Mouse (Mus musculus) embryonic fibroblast, embryonic 13.5 days (primary cell): ENCODE measurements around the gene Tagln. TPM values are rescaled to one million over a fixed set of nuclear protein-coding genes. Genes with fewer than 3 reads are reported as not detected.

Experiments used
- H3K27ac ChIP-seq: 2 replicates; pipeline ENCODE4 v1.5.1; 2012; ENCODE audit warnings: low read length, control low read depth, inconsistent platforms; ENCODE audit not compliant: insufficient read depth
- H3K4me1 ChIP-seq: 2 replicates; pipeline ENCODE4 v1.6.1; 2011; ENCODE audit warnings: low read length; ENCODE audit not compliant: control insufficient read depth, insufficient read depth
- H3K4me3 ChIP-seq: 2 replicates; pipeline ENCODE4 v1.5.1; 2011; ENCODE audit warnings: mild to moderate bottlenecking, control low read depth, low read length; ENCODE audit not compliant: insufficient read depth
- CTCF ChIP-seq: IDR thresholded peaks from 2 replicates; pipeline ENCODE4 v1.5.1; 2011; ENCODE audit warnings: mild to moderate bottlenecking, control low read depth, low read length, moderate library complexity, borderline replicate concordance; ENCODE audit not compliant: insufficient read depth
- POLR2A ChIP-seq: IDR thresholded peaks from 2 replicates; pipeline ENCODE4 v1.6.1; 2011; ENCODE audit warnings: low read depth, mild to moderate bottlenecking, control low read depth, low read length, moderate library complexity
- polyA plus RNA-seq: library from polyadenylated mRNA; stranded (reverse); fragments of >200 nt; gene quantifications from 2 replicates; pipeline ENCODE4 v1.2.4, GENCODE M21; 2011; ENCODE audit warnings: low read depth; ENCODE audit not compliant: missing spikeins, insufficient read length

Gene Tagln
- polyA plus RNA-seq, 1 experiment = 1,824 TPM

DNA sequence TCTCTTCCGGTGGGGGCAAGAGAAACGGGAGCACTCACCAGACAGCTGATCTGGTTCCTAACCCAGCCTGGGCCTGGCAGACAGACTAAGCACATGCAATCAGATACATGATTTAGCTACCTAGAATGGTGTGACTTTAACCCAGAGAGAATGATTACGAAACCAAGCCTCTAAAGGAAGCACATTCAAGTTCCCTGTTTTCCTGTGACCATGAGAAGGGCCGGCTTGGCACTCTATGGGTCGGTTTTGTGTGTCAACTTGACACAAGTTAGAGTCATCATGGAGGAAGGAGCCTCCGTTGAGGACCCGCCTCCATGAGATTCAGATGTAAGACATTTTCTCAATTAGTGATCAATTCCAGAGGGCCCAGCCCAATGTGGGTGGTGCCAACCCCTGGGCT, 23.8 kb upstream of the Tagln start:
- Histone ChIP-seq H3K4me1 (peaks cover 2% of the 10 kb centered on the region; the same call in 1 of the 2 replicates), H3K4me3 (no peak overlapping the region), H3K27ac (no peak overlapping the region)
- no peak for TF ChIP-seq POLR2A
- TF ChIP-seq CTCF = no peak

DNA sequence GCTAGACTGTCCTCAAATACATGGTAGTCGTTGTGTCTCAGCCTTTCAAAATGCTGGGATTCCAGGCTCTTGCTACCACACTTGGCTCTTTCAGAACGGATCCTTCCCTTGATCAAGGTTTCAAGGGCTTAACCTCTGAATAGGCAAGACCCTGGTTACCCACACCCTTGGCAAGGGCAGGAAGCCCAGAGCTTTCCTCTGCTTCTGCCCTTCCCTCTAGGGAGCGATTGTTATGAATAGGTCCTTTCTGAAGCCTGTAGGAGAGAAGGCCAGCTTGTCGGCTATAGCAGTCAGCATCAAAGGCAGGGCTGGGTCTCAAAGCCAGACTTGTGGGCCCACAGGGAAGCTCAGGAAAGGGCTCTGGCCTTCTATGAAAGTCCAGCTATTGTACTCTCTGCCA, 23.0 kb upstream of the Tagln start:
- H3K27ac ChIP-seq = no peak overlapping the region
- H3K4me3 ChIP-seq = no peak overlapping the region
- TF ChIP-seq POLR2A = no peak
- no peak for TF ChIP-seq CTCF
- peaks cover 2% of the 10 kb centered on the region; the same call in 1 of the 2 replicates for H3K4me1 ChIP-seq

DNA sequence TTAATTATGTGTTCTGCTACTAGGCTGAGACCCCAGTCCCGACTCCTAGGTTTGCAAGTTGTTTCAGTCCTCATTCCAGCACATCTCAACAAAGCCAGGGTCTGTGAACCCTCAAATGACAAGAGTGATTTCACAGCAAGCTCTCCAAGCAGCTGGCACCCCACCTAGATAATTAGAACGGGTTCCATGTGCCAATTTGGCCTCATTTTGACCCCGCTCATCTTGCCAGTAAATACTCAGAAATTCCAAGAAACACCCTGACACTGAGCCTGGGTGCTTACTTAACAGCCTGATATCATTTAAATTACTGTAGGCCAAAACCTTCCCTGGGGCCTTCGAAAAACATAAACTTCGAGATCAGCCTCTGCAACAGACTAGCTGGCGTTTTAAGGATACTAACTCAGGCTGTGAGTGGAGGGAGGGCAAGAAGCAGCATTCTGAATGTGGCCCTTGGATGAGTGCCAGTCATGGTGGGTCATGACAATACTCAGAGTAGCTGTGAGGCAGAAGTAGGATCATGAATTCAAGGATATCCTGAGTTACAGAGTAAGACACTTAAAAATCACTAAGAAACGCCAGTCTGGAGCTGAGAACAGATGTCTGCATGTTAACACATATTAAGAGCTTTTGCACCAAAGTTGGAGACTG, 22.3 kb upstream of the Tagln start:
- TF ChIP-seq CTCF = no peak
- no peak for TF ChIP-seq POLR2A

GRCm38 (mm10) chr9:45955107-45955963, 19.5 kb upstream of the Tagln start, which contains the start of gene Sidt2:
Gene Sidt2 (minus strand): TSS chr9:45955258.
- Histone ChIP-seq H3K27ac (peak within 1 kb of the TSS; percentile 81), H3K4me3 (peak within 1 kb of the TSS; percentile 66), H3K4me1 (no peaks in the 10 kb centered on the region; the same call in 1 of the 2 replicates)
- TF ChIP-seq CTCF (no peak), POLR2A (peak; percentile 44; the same call in 1 of the 2 replicates)

More for the DNA sequence above, 22.3 kb upstream of the Tagln start:
- H3K4me3 ChIP-seq = no peak overlapping the region
- peaks cover 2% of the 10 kb centered on the region; the same call in 1 of the 2 replicates for H3K4me1 ChIP-seq
- no peak overlapping the region for H3K27ac ChIP-seq

GRCm38 (mm10) chr9:45954294-45955106, 18.6 kb upstream of the Tagln start:
- TF ChIP-seq CTCF (no peak), POLR2A (peak; percentile 46; the same call in 1 of the 2 replicates)
- peak overlapping the region; percentile 66 for H3K4me3 ChIP-seq
- H3K27ac ChIP-seq = peak overlapping the region; percentile 45
- no peaks in the 10 kb centered on the region; the same call in 1 of the 2 replicates for H3K4me1 ChIP-seq

DNA sequence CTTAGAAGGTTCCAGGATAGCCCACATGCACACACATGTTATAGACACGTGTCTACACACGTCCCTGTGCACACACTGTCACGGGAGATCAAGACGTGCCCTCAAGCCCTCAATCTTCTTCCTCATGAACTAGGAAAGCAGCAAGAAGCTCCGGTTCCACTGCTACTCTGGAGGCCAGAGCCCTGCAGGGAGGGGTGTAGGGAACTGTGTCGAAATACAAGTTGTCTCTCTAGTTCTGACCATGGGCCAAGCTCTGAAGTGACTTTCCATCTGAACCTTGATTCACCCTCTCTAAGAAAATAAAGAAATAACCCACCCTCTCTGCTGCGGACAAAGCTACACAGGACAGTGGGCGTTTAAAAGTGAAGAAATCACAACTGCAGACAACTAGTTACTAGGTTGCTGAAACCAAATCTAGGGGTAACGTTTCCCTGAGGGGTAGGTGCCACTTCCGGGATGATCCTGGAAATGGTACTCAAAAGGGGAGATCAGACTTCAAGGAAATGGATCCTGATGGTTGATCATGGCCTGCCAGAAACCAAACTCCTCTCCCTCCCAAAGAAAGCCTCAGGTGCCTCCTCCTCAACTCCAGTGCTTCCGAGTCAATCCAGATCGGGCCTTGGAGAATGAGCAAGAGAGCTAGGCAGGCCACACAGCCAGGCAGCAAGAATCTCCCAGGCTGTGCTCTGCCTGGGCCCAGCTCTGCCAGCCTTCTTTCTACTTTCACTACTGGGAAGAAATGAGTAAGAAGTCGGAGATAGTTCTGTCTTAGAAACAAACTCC, 17.8 kb upstream of the Tagln start:
- H3K4me3 ChIP-seq = peak overlapping the region; percentile 66
- H3K27ac ChIP-seq = peak overlapping the region; percentile 45
- TF ChIP-seq CTCF (no peak), POLR2A (no peak; the same call in 1 of the 2 replicates)
- H3K4me1 ChIP-seq = no peaks in the 10 kb centered on the region; the same call in 1 of the 2 replicates

DNA sequence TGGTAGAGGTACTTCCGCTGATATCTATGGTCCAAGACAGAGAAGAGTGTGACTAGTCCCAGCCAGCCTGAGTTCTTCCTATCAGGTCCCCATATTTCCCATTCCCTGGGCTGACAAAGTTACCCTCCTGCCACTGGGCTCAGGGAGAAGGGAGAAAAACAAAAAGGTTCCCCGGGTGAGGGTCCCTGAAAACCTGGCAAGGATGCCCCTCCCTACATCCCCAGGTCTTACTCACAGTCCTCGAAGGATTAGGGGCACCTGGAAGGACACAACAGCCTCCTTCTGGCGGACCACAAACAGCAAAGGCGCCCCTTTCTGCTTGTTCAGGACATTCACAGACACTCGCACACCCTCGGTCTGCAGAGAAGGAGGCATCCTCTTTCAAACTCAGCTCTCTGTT, 17.0 kb upstream of the Tagln start:
- Histone ChIP-seq H3K4me3 (peak overlapping the region; percentile 66; the same call in 1 of the 2 replicates), H3K4me1 (no peaks in the 10 kb centered on the region; the same call in 1 of the 2 replicates), H3K27ac (no peak overlapping the region)
- TF ChIP-seq CTCF (no peak), POLR2A (no peak)

DNA sequence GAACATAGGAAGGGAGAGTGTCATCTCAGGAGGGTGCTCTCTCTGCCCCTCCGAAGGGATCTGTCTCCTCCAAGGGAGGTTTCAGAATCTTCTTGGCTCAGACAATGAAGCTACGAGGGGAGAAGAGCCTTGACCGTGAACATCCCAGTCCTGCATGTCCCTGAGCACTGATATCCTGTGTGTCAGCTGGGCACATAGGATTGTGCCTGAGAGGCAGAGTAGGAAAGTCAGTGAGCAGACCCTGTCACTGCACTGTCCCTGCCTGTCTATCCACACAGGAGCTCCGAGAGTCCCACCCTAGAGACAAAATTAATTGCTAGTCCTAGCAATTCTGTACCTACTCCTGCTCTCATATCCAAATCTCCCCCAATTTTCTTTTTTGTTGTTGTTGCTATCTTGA, 16.2 kb upstream of the Tagln start:
- Histone ChIP-seq H3K27ac (no peak overlapping the region), H3K4me3 (no peak overlapping the region), H3K4me1 (no peaks in the 10 kb centered on the region; the same call in 1 of the 2 replicates)
- TF ChIP-seq CTCF = no peak
- no peak for TF ChIP-seq POLR2A

DNA sequence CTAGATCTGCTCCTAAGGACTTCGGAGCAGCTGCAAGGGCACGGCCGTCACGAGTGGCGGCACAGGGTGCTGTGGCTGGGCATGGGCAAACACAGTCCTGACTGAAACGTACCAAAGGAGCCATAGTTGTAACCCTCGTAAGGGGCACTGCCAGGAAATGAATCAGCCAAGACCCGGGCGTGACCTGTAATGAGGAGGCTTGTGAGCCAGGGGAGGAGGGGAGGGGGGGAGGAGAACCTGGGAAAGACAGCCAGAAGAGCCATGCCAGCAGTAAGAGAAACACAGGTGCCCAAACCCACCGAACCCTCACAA, 11.0 kb upstream of the Tagln start:
- Histone ChIP-seq H3K4me1 (no peaks in the 10 kb centered on the region), H3K27ac (no peak overlapping the region), H3K4me3 (no peak overlapping the region)
- TF ChIP-seq CTCF (no peak), POLR2A (no peak)
